Mouse (Mus musculus): ENCODE measurements around the gene Mad2l2. TPM values are rescaled to one million over a fixed set of nuclear protein-coding genes. Genes with fewer than 3 reads are reported as not detected.
"Not testable (repeated sequence)": the region's sequence is repeated elsewhere in the genome, so short reads cannot be mapped to it uniquely, and the experiment has no call there.

The Mad2l2 gene
- polyA plus RNA-seq, 1 experiment = 332 TPM

- Histone ChIP-seq H3K27me3 (ENCODE audit: control insufficient read depth, insufficient read depth, low read length) (peaks cover 7% of the 10 kb centered on the region; the same call in 1 of the 2 replicates), H3K36me3 (ENCODE audit: control insufficient read depth, insufficient read depth, low read length) (no peaks in the 10 kb centered on the region), H3K4me3 (ENCODE audit: control insufficient read depth, low read depth, low read length) (peak overlapping the region; percentile 53), H3K27ac (ENCODE audit: control insufficient read depth, insufficient read depth, low read depth, low read length) (no peak overlapping the region), H3K4me1 (ENCODE audit: control insufficient read depth, insufficient read depth, low read length) (peaks cover 7% of the 10 kb centered on the region)
- TF ChIP-seq CTCF (IDR thresholded peaks at IDR 0.05; ENCODE audit: control insufficient read depth, insufficient read depth, insufficient replicate concordance, low read depth, low read length) (no peak), POLR2A (IDR thresholded peaks at IDR 0.05; ENCODE audit: control insufficient read depth, low read depth, low read length) (no peak)
Measured at GRCm38 (mm10) chr4:148173811-148174494, 43.8 kb downstream of the Mad2l2 start.

GRCm38 (mm10) chr4:148174495-148174862, 44.3 kb downstream of the Mad2l2 start:
- Histone ChIP-seq H3K36me3 (ENCODE audit: control insufficient read depth, insufficient read depth, low read length) (no peaks in the 10 kb centered on the region), H3K27ac (ENCODE audit: control insufficient read depth, insufficient read depth, low read depth, low read length) (no peak overlapping the region), H3K27me3 (ENCODE audit: control insufficient read depth, insufficient read depth, low read length) (peaks cover 7% of the 10 kb centered on the region; the same call in 1 of the 2 replicates), H3K4me3 (ENCODE audit: control insufficient read depth, low read depth, low read length) (peak overlapping the region; percentile 53), H3K4me1 (ENCODE audit: control insufficient read depth, insufficient read depth, low read length) (peaks cover 7% of the 10 kb centered on the region)
- TF ChIP-seq CTCF (IDR thresholded peaks at IDR 0.05; ENCODE audit: control insufficient read depth, insufficient read depth, insufficient replicate concordance, low read depth, low read length) (no peak), POLR2A (IDR thresholded peaks at IDR 0.05; ENCODE audit: control insufficient read depth, low read depth, low read length) (no peak)

- H3K27ac ChIP-seq (ENCODE audit: control insufficient read depth, insufficient read depth, low read depth, low read length); H3K4me3 ChIP-seq (ENCODE audit: control insufficient read depth, low read depth, low read length); H3K27me3 ChIP-seq (ENCODE audit: control insufficient read depth, insufficient read depth, low read length); H3K4me1 ChIP-seq (ENCODE audit: control insufficient read depth, insufficient read depth, low read length); H3K36me3 ChIP-seq (ENCODE audit: control insufficient read depth, insufficient read depth, low read length): not testable (repeated sequence)
Measured at GRCm38 (mm10) chr4:148176603-148177002, 46.4 kb downstream of the Mad2l2 start.

- Histone ChIP-seq H3K4me1 (ENCODE audit: control insufficient read depth, insufficient read depth, low read length) (peaks cover 9% of the 10 kb centered on the region), H3K36me3 (ENCODE audit: control insufficient read depth, insufficient read depth, low read length) (no peaks in the 10 kb centered on the region), H3K4me3 (ENCODE audit: control insufficient read depth, low read depth, low read length) (no peak overlapping the region), H3K27me3 (ENCODE audit: control insufficient read depth, insufficient read depth, low read length) (peaks cover 7% of the 10 kb centered on the region; the same call in 1 of the 2 replicates), H3K27ac (ENCODE audit: control insufficient read depth, insufficient read depth, low read depth, low read length) (no peak overlapping the region)
- no peak for TF ChIP-seq POLR2A (IDR thresholded peaks at IDR 0.05; ENCODE audit: control insufficient read depth, low read depth, low read length)
- TF ChIP-seq CTCF (IDR thresholded peaks at IDR 0.05; ENCODE audit: control insufficient read depth, insufficient read depth, insufficient replicate concordance, low read depth, low read length) = no peak
Measured at GRCm38 (mm10) chr4:148177716-148178115, 47.5 kb downstream of the Mad2l2 start.

DNA sequence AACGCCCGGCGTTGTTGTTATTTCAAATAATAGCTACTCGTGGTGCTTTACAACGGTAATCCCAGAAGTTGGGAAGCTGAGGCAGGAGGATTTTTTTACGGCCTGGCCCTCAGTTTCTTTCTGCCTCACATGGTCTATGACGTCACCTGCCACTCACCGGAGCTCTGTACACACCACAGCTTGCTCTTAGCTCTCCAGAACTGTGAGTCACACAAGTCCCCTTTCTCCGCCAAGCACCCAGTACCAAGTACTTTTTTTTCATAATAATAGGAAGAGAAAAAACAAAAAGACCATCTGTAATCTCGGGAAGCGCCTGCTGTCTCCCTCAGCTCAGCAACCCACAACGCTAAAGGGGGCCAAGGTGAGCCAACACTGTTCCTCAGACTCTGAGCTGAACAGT, 51.3 kb downstream of the Mad2l2 start:
- TF ChIP-seq CTCF (IDR thresholded peaks at IDR 0.05; ENCODE audit: control insufficient read depth, insufficient read depth, insufficient replicate concordance, low read depth, low read length) = no peak
- Histone ChIP-seq H3K27ac (ENCODE audit: control insufficient read depth, insufficient read depth, low read depth, low read length) (no peak overlapping the region), H3K27me3 (ENCODE audit: control insufficient read depth, insufficient read depth, low read length) (no peaks in the 10 kb centered on the region), H3K4me3 (ENCODE audit: control insufficient read depth, low read depth, low read length) (no peak overlapping the region), H3K36me3 (ENCODE audit: control insufficient read depth, insufficient read depth, low read length) (no peaks in the 10 kb centered on the region), H3K4me1 (ENCODE audit: control insufficient read depth, insufficient read depth, low read length) (peaks cover 5% of the 10 kb centered on the region)

GRCm38 (mm10) chr4:148182363-148182762, 52.2 kb downstream of the Mad2l2 start:
- Histone ChIP-seq H3K27me3 (ENCODE audit: control insufficient read depth, insufficient read depth, low read length) (no peaks in the 10 kb centered on the region), H3K4me1 (ENCODE audit: control insufficient read depth, insufficient read depth, low read length) (peaks cover 5% of the 10 kb centered on the region), H3K27ac (ENCODE audit: control insufficient read depth, insufficient read depth, low read depth, low read length) (no peak overlapping the region), H3K4me3 (ENCODE audit: control insufficient read depth, low read depth, low read length) (peak overlapping the region; percentile 22; the same call in 1 of the 2 replicates), H3K36me3 (ENCODE audit: control insufficient read depth, insufficient read depth, low read length) (no peaks in the 10 kb centered on the region)
- TF ChIP-seq CTCF (IDR thresholded peaks at IDR 0.05; ENCODE audit: control insufficient read depth, insufficient read depth, insufficient replicate concordance, low read depth, low read length) = no peak

DNA sequence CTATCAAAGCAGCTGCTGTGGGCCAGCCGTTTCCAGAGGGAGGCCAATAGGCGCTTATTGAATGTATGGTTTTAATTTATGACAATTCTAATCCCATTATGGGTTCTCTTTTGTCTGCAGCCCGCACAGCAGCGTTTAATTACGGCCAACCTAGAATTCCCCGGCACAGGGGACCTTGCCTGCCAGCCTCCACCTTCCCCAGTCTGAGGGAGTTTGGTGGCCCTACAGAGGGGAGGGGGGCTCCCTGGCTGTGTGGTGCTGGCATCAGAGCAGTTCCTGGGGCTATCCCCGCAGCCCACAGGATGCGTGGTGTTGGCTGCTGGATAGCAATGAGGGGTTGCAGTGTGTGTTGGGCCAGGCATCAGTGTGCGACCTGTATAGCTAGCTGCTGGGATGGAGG, 54.4 kb downstream of the Mad2l2 start:
- Histone ChIP-seq H3K27me3 (ENCODE audit: control insufficient read depth, insufficient read depth, low read length) (no peaks in the 10 kb centered on the region), H3K36me3 (ENCODE audit: control insufficient read depth, insufficient read depth, low read length) (no peaks in the 10 kb centered on the region), H3K27ac (ENCODE audit: control insufficient read depth, insufficient read depth, low read depth, low read length) (no peak overlapping the region), H3K4me3 (ENCODE audit: control insufficient read depth, low read depth, low read length) (no peak overlapping the region), H3K4me1 (ENCODE audit: control insufficient read depth, insufficient read depth, low read length) (peaks cover 5% of the 10 kb centered on the region)
- TF ChIP-seq POLR2A (IDR thresholded peaks at IDR 0.05; ENCODE audit: control insufficient read depth, low read depth, low read length) (no peak), CTCF (IDR thresholded peaks at IDR 0.05; ENCODE audit: control insufficient read depth, insufficient read depth, insufficient replicate concordance, low read depth, low read length) (no peak)

DNA sequence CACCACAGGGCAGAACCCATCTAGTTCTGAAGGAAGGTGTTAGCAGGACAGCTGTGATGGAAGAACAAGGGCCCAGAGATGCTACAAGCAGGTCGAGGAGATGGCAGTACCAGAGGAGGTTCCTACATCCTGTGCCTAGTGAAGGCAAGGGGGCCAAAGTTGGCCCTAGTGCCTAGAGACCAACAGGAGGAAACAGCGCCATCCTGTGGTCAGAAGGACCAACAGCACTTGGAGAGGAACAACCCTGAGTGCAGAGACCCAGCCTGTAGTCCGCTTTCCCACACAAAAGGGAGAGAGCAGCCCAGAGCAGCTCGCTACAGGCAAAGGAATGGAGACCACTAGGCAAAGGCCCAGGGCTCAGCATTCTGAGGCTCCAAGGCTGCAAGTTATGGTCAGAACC, 55.6 kb downstream of the Mad2l2 start:
- no peak overlapping the region for H3K4me3 ChIP-seq (ENCODE audit: control insufficient read depth, low read depth, low read length)
- no peak overlapping the region for H3K27ac ChIP-seq (ENCODE audit: control insufficient read depth, insufficient read depth, low read depth, low read length)
- peaks cover 5% of the 10 kb centered on the region for H3K4me1 ChIP-seq (ENCODE audit: control insufficient read depth, insufficient read depth, low read length)
- H3K27me3 ChIP-seq (ENCODE audit: control insufficient read depth, insufficient read depth, low read length) = no peaks in the 10 kb centered on the region
- no peaks in the 10 kb centered on the region for H3K36me3 ChIP-seq (ENCODE audit: control insufficient read depth, insufficient read depth, low read length)
- TF ChIP-seq CTCF (IDR thresholded peaks at IDR 0.05; ENCODE audit: control insufficient read depth, insufficient read depth, insufficient replicate concordance, low read depth, low read length) (peak; percentile 88; the same call in 1 of the 2 replicates), POLR2A (IDR thresholded peaks at IDR 0.05; ENCODE audit: control insufficient read depth, low read depth, low read length) (no peak)

- not testable (repeated sequence) for H3K4me1 ChIP-seq (ENCODE audit: control insufficient read depth, insufficient read depth, low read length); H3K36me3 ChIP-seq (ENCODE audit: control insufficient read depth, insufficient read depth, low read length); H3K4me3 ChIP-seq (ENCODE audit: control insufficient read depth, low read depth, low read length); H3K27me3 ChIP-seq (ENCODE audit: control insufficient read depth, insufficient read depth, low read length); H3K27ac ChIP-seq (ENCODE audit: control insufficient read depth, insufficient read depth, low read depth, low read length)
Measured at GRCm38 (mm10) chr4:148188767-148189166, 58.6 kb downstream of the Mad2l2 start.

All from testis, adult 2 months (tissue).